Mouse (Mus musculus): ENCODE measurements around the gene Gprc5a.

The Gprc5a gene

GRCm38 (mm10) chr6:135065236-135065957 lies at the start of gene Gprc5a:
Gene Gprc5a, plus strand, starts transcription at chr6:135065651.
- Histone ChIP-seq H3K9me3 (ENCODE audit: low read length) (no peaks in the 10 kb centered on the region), H3K27me3 (ENCODE audit: insufficient read depth, low read length) (no peaks in the 10 kb centered on the region), H3K4me3 (replicated peaks; ENCODE audit: low read length) (peak within 1 kb of the TSS; percentile 75), H3K4me1 (replicated peaks; ENCODE audit: low read depth, low read length) (peaks cover 64% of the 10 kb centered on the region), H3K36me3 (ENCODE audit: insufficient read depth, low read length) (no peaks in the 10 kb centered on the region)
- TF ChIP-seq NANOG (IDR thresholded peaks at IDR 0.05; ENCODE audit: borderline replicate concordance, low read length), result no peak
- no peak for TF ChIP-seq CTCF (conservative IDR thresholded peaks at IDR 0.05; ENCODE audit: low read length)
- TF ChIP-seq POU5F1 (IDR thresholded peaks at IDR 0.05; ENCODE audit: borderline replicate concordance, low read length), result no peak

DNA sequence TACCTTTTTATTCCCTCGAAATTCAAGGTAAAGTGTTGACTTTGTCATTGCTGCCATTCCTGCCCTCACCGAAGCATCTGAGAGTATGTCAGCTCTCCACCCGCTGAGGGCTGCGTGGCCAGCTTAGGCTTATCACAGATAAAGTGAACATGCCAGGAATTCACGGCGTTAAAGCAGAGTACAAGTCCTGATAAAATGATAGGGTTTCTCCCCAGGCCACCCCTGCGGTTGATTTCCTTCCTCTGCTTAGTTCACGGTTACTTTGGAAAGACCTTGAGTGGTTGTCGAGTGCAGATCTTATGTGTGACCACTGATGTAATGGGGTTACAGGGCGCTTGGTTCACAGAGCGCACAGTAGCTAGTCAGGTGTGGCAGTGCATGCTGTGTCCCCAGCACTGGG lies 48.2 kb upstream of the Gprc5a start:
- no peak for TF ChIP-seq POU5F1 (IDR thresholded peaks at IDR 0.05; ENCODE audit: borderline replicate concordance, low read length)
- no peak for TF ChIP-seq CTCF (conservative IDR thresholded peaks at IDR 0.05; ENCODE audit: low read length)
- no peak for TF ChIP-seq NANOG (IDR thresholded peaks at IDR 0.05; ENCODE audit: borderline replicate concordance, low read length)
- peaks cover 91% of the 10 kb centered on the region for H3K36me3 ChIP-seq (ENCODE audit: insufficient read depth, low read length)

GRCm38 (mm10) chr6:135019564-135019963 lies 45.9 kb upstream of the Gprc5a start:
- Histone ChIP-seq H3K9me3 (ENCODE audit: low read length) (no peaks in the 10 kb centered on the region), H3K36me3 (ENCODE audit: insufficient read depth, low read length) (peaks cover 99% of the 10 kb centered on the region), H3K4me1 (replicated peaks; ENCODE audit: low read depth, low read length) (no peaks in the 10 kb centered on the region), H3K27me3 (ENCODE audit: insufficient read depth, low read length) (no peaks in the 10 kb centered on the region), H3K4me3 (replicated peaks; ENCODE audit: low read length) (no peak overlapping the region)
- no peak for TF ChIP-seq NANOG (IDR thresholded peaks at IDR 0.05; ENCODE audit: borderline replicate concordance, low read length)
- no peak for TF ChIP-seq CTCF (conservative IDR thresholded peaks at IDR 0.05; ENCODE audit: low read length)
- no peak for TF ChIP-seq POU5F1 (IDR thresholded peaks at IDR 0.05; ENCODE audit: borderline replicate concordance, low read length)

More for the DNA sequence above, 48.2 kb upstream of the Gprc5a start:
- H3K27me3 ChIP-seq (ENCODE audit: insufficient read depth, low read length), result no peaks in the 10 kb centered on the region
- H3K4me3 ChIP-seq (replicated peaks; ENCODE audit: low read length), result no peak overlapping the region
- H3K9me3 ChIP-seq (ENCODE audit: low read length), result no peaks in the 10 kb centered on the region
- peaks cover 3% of the 10 kb centered on the region for H3K4me1 ChIP-seq (replicated peaks; ENCODE audit: low read depth, low read length)

DNA sequence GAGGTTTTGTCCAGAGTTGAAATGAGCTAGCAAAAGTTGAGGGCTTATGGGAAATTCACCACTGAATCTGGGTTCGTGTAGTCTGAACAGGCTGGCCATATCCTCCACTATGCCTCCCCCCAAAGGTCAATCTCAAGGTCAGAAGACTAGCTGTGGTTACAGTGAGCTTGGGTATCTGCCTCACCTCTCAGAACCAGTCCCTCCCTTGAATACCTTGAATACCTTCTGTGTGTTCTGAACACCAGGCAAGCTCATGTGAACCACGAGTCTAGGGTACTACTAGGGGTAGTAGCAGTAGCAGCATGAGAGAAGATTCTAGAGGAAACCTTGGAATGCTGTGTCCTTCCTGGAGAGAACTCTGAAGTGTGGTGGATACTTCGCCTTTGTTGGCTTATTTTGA lies 43.8 kb upstream of the Gprc5a start:
- Histone ChIP-seq H3K27me3 (ENCODE audit: insufficient read depth, low read length) (no peaks in the 10 kb centered on the region), H3K9me3 (ENCODE audit: low read length) (no peaks in the 10 kb centered on the region), H3K4me3 (replicated peaks; ENCODE audit: low read length) (no peak overlapping the region), H3K4me1 (replicated peaks; ENCODE audit: low read depth, low read length) (no peaks in the 10 kb centered on the region), H3K36me3 (ENCODE audit: insufficient read depth, low read length) (peaks cover 78% of the 10 kb centered on the region)
- no peak for TF ChIP-seq NANOG (IDR thresholded peaks at IDR 0.05; ENCODE audit: borderline replicate concordance, low read length)
- TF ChIP-seq POU5F1 (IDR thresholded peaks at IDR 0.05; ENCODE audit: borderline replicate concordance, low read length), result no peak
- TF ChIP-seq CTCF (conservative IDR thresholded peaks at IDR 0.05; ENCODE audit: low read length), result no peak

- Histone ChIP-seq H3K36me3 (ENCODE audit: insufficient read depth, low read length) (peaks cover 61% of the 10 kb centered on the region), H3K4me3 (replicated peaks; ENCODE audit: low read length) (no peak overlapping the region), H3K4me1 (replicated peaks; ENCODE audit: low read depth, low read length) (no peaks in the 10 kb centered on the region), H3K27me3 (ENCODE audit: insufficient read depth, low read length) (no peaks in the 10 kb centered on the region), H3K9me3 (ENCODE audit: low read length) (no peaks in the 10 kb centered on the region)
- TF ChIP-seq NANOG (IDR thresholded peaks at IDR 0.05; ENCODE audit: borderline replicate concordance, low read length) (no peak), POU5F1 (IDR thresholded peaks at IDR 0.05; ENCODE audit: borderline replicate concordance, low read length) (no peak), CTCF (conservative IDR thresholded peaks at IDR 0.05; ENCODE audit: low read length) (no peak)
These were observed 42.1 kb upstream of the Gprc5a start for GRCm38 (mm10) chr6:135023379-135023778.

DNA sequence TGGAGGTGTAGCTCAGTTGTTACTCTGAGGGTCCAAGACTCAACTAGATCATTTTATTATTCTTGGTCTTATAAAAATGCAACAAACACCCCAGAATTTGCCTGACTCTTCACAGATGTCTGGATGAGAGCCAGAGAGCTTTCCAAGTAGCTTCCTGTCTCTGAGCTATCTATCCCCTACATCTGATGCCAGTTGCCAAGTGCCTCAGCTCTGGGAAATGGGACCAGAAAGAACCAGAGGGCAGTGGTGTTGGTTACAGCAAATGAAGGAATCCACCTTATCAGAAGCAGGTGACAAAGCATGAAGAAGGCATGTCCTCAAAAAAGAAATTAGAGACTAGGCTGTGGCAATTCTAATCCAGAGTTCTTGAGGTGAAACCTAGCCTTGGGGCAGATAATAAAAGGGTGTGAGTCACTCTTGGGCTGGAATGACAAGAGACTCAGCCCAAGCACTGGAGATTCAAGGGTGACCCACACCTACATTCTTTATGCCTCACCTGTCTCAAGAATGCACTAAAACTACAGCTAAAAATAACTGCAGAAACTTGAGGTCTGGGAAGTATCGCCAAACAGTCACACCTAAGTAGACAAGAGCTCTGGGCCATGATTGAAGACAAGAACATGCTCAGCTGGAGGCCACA lies 40.5 kb upstream of the Gprc5a start:
- Histone ChIP-seq H3K9me3 (ENCODE audit: low read length) (no peaks in the 10 kb centered on the region), H3K4me3 (replicated peaks; ENCODE audit: low read length) (no peak overlapping the region), H3K36me3 (ENCODE audit: insufficient read depth, low read length) (peaks cover 46% of the 10 kb centered on the region), H3K4me1 (replicated peaks; ENCODE audit: low read depth, low read length) (no peaks in the 10 kb centered on the region), H3K27me3 (ENCODE audit: insufficient read depth, low read length) (no peaks in the 10 kb centered on the region)
- TF ChIP-seq NANOG (IDR thresholded peaks at IDR 0.05; ENCODE audit: borderline replicate concordance, low read length) (no peak), POU5F1 (IDR thresholded peaks at IDR 0.05; ENCODE audit: borderline replicate concordance, low read length) (no peak), CTCF (conservative IDR thresholded peaks at IDR 0.05; ENCODE audit: low read length) (no peak)

DNA sequence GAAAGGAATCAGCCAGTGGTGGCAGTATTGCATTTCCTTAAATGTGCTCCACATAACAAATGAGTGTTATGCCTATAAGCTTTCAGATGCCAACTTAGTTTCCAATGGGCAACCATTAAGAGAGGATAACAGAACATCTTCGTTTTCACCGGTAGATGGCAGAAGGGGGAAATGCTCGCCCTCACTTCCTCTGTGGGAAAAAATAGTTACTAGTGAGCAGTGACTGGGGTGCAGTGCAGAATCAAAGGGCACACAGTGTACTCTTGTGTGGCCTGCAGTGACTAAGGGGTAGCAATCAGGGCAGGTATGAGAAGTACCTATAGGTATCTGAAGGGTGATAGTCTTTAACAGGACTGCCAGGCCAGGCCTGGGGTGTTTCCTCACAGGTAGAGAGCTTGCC lies 39.2 kb upstream of the Gprc5a start:
- H3K4me3 ChIP-seq (replicated peaks; ENCODE audit: low read length), result no peak overlapping the region

DNA sequence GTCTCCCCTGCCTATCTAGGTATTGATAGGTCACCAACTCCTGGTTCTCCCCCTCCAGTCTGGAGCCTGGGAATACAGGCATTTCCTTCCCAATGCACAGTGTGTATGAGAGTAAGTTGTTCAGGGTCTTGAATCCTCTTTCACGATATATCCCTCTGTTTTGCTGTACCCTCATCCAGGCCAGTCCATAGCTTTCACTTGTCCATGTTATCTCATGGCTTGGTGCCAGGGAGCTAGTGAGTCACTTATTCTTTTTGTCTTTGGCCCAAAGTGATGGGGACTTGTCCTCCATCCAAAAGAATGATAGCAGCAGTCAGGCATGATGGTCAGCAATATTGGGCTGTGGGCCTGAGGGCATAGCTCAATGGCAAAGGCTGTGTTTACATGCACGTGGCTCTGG lies 38.7 kb upstream of the Gprc5a start:
- H3K36me3 ChIP-seq (ENCODE audit: insufficient read depth, low read length), result peaks cover 27% of the 10 kb centered on the region
- no peaks in the 10 kb centered on the region for H3K27me3 ChIP-seq (ENCODE audit: insufficient read depth, low read length)
- H3K4me3 ChIP-seq (replicated peaks; ENCODE audit: low read length), result no peak overlapping the region
- TF ChIP-seq POU5F1 (IDR thresholded peaks at IDR 0.05; ENCODE audit: borderline replicate concordance, low read length), result no peak
- TF ChIP-seq CTCF (conservative IDR thresholded peaks at IDR 0.05; ENCODE audit: low read length), result no peak
- no peak for TF ChIP-seq NANOG (IDR thresholded peaks at IDR 0.05; ENCODE audit: borderline replicate concordance, low read length)
- no peaks in the 10 kb centered on the region for H3K9me3 ChIP-seq (ENCODE audit: low read length)
- H3K4me1 ChIP-seq (replicated peaks; ENCODE audit: low read depth, low read length), result no peaks in the 10 kb centered on the region

More for the DNA sequence above, 39.2 kb upstream of the Gprc5a start:
- Histone ChIP-seq H3K27me3 (ENCODE audit: insufficient read depth, low read length) (no peaks in the 10 kb centered on the region), H3K4me1 (replicated peaks; ENCODE audit: low read depth, low read length) (no peaks in the 10 kb centered on the region), H3K9me3 (ENCODE audit: low read length) (no peaks in the 10 kb centered on the region), H3K36me3 (ENCODE audit: insufficient read depth, low read length) (peaks cover 32% of the 10 kb centered on the region)
- TF ChIP-seq CTCF (conservative IDR thresholded peaks at IDR 0.05; ENCODE audit: low read length) (peak; percentile 34), POU5F1 (IDR thresholded peaks at IDR 0.05; ENCODE audit: borderline replicate concordance, low read length) (no peak), NANOG (IDR thresholded peaks at IDR 0.05; ENCODE audit: borderline replicate concordance, low read length) (no peak)
